Mouse (Mus musculus) stomach, postnatal 0 days (tissue): Measurements from ENCODE around the gene Pgpep1.

ENCODE experiments used
- CTCF ChIP-seq: IDR thresholded peaks from 2 replicates; pipeline ENCODE4 v1.5.1; 2016; ENCODE audit warnings: antibody characterized with exemption, low read depth, mild to moderate bottlenecking, moderate library complexity
- EP300 ChIP-seq: optimal IDR thresholded peaks from 2 replicates; pipeline ENCODE3; 2016; ENCODE audit warnings: antibody characterized with exemption

GRCm38 (mm10) chr8:70617985-70618384, 42.2 kb downstream of the Pgpep1 start:
- no peak for TF ChIP-seq CTCF
- no peak for TF ChIP-seq EP300
